Mouse (Mus musculus): Measurements from ENCODE around the gene Dnttip1. TPM values are rescaled to one million over a fixed set of nuclear protein-coding genes. Genes with fewer than 3 reads are reported as not detected.
"Not testable (repeated sequence)": the region's sequence is repeated elsewhere in the genome, so short reads cannot be mapped to it uniquely, and the experiment has no call there.

Dnttip1 gene
- polyA plus RNA-seq (2016; fragmentation: Nextera tagmentation; extraction: Ambion mirVana): 83.6 and 88.3 TPM in 2 replicates

DNA sequence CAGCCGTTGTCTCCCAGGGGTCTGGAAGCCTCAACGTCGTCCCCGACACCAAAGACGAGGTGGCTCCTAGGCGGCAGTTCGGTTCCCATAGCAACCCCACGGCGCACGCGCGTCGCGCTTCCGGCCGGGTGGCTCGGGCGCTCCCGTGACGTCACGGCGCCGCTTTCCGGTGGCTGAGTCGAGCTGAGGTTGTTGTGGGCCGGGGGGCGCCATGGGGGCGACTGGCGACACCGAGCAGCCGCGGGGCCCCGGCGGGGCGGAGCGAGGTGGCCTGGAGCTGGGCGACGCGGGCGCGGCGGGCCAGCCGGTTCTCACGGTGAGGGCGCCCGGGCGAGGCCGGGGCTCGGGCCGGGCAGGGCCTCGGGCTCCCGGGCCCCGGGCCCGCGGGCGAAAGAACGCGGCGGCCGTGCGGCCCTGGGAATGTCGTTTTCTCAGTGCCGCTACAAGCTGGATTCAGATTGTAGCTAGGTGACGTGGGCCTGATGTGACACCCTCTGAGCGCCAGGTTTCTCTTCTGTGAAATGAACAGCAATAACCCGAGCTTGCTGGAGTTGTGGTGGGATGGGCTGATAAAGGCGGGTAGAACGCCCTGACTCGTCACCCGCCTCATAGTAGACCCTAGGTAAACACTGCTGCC lies at the start of gene Dnttip1, which contains the start of gene Wfdc3:
Dnttip1 (plus strand) TSS at position 141 of the 637 bp plus-strand sequence.
Wfdc3 (minus strand) TSS at position 89 of the 637 bp plus-strand sequence.
- Histone ChIP-seq H3K9ac (peak within 1 kb of the TSS; percentile 90), H3K4me3 (replicated peaks) (peak within 1 kb of the TSS; percentile 95), H3K4me2 (peak within 1 kb of the TSS; percentile 77), H3K4me1 (peaks cover 25% of the 10 kb centered on the region), H3K27ac (peak within 1 kb of the TSS; percentile 69; the same call in 1 of the 2 replicates), H3K27me3 (peaks cover 4% of the 10 kb centered on the region; the same call in 1 of the 2 replicates), H3K36me3 (replicated peaks) (peaks cover 30% of the 10 kb centered on the region), H3K9me3 (no peaks in the 10 kb centered on the region)
- ATAC-seq (ENCODE audit: low FRiP score): peak; percentile 93
- under 1% methylated on average over 56 of the region's 70 CpGs for WGBS

DNA sequence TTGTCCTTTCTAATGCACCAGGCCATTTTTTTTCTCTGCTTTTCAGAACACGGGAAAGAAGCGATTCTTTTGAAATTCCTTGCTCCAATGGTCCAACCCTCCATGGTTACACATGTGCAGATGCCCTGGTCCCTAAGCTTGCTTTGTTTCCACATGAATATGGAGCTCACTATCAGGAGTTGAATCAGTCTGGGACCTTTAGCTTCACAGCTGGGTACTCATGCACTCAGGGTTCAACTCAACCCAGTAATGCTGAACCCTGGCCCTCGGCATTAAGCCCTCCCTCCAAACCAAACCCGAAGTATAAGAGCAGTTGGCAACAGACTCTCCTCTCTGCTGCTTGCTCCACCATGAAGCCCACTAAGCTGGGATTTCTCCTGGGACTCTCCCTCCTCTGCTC lies 47.6 kb upstream of the Dnttip1 start, which contains the start of gene Spint4:
Spint4 (plus strand) TSS at position 301 of the 400 bp plus-strand sequence.
- ATAC-seq (ENCODE audit: low FRiP score): no peak
- no peak within 1 kb of the TSS for H3K4me2 ChIP-seq
- H3K27me3 ChIP-seq: no peaks in the 10 kb centered on the region
- H3K4me1 ChIP-seq: no peaks in the 10 kb centered on the region
- WGBS: 76% methylated on average over 4 of the region's 4 CpGs
- H3K9ac ChIP-seq: no peak within 1 kb of the TSS
- no peak within 1 kb of the TSS for H3K4me3 ChIP-seq (replicated peaks)
- no peak within 1 kb of the TSS for H3K27ac ChIP-seq
- no peaks in the 10 kb centered on the region for H3K9me3 ChIP-seq
- H3K36me3 ChIP-seq (replicated peaks): no peaks in the 10 kb centered on the region

DNA sequence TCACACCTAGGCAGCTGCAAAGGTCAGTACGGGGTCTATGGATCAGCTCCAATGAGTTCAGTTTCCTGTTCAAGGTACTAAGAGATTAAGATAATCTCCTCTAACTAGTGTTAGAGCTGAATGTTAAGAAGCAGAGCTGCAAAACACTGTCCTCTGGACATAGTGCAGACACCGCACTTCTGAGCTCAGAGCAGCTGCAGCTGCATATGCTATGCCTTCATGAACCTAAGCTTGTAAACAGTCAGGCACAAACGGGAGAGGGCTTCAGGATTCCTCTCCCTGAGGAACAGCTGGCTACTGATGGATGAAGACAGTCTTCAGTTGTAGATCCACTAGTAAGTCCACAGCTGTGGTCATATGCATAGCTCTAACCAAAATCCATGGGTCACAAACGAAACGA lies 44.8 kb upstream of the Dnttip1 start:
- ATAC-seq (ENCODE audit: low FRiP score): no peak
- Histone ChIP-seq H3K27ac (no peak overlapping the region), H3K36me3 (replicated peaks) (no peaks in the 10 kb centered on the region), H3K4me3 (replicated peaks) (no peak overlapping the region), H3K27me3 (no peaks in the 10 kb centered on the region), H3K4me2 (no peak overlapping the region), H3K9me3 (no peaks in the 10 kb centered on the region), H3K9ac (no peak overlapping the region), H3K4me1 (no peaks in the 10 kb centered on the region)
- WGBS: 85% methylated on average over 5 of the region's 5 CpGs

DNA sequence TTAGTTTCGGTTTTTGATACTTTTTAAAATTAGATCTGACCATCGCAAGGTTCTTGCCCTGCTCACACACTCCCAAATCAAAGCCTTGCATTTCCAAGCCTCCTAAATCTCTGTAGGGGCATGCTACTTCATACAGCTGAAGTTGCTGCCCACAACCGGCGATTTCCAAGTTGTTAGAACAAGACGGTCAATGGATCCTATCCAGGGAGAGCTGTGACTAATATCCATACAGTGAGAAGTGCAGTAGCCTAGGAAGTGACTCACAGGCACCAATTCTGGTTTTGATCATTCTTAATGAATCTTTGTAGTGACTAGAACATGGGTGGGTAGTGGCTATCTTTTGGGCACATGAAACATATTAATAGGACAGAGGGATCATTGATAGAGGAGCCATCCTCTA lies 44.0 kb upstream of the Dnttip1 start:
- Histone ChIP-seq H3K27me3 (no peaks in the 10 kb centered on the region), H3K36me3 (replicated peaks) (no peaks in the 10 kb centered on the region), H3K4me3 (replicated peaks) (no peak overlapping the region), H3K9me3 (no peaks in the 10 kb centered on the region), H3K4me2 (no peak overlapping the region), H3K4me1 (no peaks in the 10 kb centered on the region), H3K9ac (no peak overlapping the region), H3K27ac (no peak overlapping the region)
- ATAC-seq (ENCODE audit: low FRiP score): no peak
- 95% methylated on average over 5 of the region's 5 CpGs for WGBS

DNA sequence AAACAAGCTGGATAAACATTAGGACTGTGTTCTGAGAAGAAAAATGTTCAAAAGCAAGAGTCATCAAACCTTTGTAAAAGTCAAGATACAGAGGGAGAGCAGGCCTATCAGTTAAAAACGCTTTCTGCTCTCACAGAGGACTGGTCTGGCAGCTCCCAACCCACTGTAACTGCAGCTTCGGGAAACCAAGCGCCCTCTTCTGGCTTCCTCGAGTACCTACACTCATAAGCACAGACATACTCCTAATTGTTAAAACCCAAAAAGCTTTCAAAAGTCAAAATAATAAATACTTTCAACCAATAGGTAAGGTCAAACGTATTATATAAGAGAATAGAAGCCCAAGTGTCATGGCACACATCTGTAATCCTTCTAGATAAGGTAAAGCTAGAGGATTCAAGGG lies 41.5 kb upstream of the Dnttip1 start:
- 85% methylated on average over 5 of the region's 5 CpGs for WGBS
- no peaks in the 10 kb centered on the region for H3K4me1 ChIP-seq
- ATAC-seq (ENCODE audit: low FRiP score): no peak
- H3K4me3 ChIP-seq (replicated peaks): no peak overlapping the region
- H3K9me3 ChIP-seq: no peaks in the 10 kb centered on the region
- no peaks in the 10 kb centered on the region for H3K36me3 ChIP-seq (replicated peaks)
- H3K27ac ChIP-seq: no peak overlapping the region
- H3K4me2 ChIP-seq: no peak overlapping the region
- no peak overlapping the region for H3K9ac ChIP-seq
- no peaks in the 10 kb centered on the region for H3K27me3 ChIP-seq

DNA sequence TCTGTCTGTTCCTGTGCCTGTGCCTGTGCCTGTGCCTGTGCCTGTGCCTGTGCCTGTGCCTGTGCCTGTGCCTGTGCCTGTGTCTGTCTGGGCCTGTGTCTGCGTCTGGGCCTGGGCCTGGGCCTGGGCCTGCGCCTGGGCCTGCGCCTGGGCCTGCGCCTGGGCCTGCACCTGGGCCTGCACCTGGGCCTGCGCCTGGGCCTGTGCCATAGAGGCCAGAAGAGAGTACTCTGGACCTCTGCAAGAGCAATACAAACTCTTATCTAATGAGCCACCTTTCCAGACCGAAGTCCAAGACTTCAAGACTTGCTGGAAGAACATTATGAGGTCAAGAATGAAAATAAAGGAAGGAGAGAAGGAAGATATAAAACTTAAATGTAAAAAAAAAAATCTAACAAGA lies 40.5 kb upstream of the Dnttip1 start:
- no peak for ATAC-seq (ENCODE audit: low FRiP score)
- no peak overlapping the region for H3K27ac ChIP-seq
- H3K9ac ChIP-seq: no peak overlapping the region
- no peaks in the 10 kb centered on the region for H3K4me1 ChIP-seq
- WGBS: 94% methylated on average over 6 of the region's 6 CpGs
- no peak overlapping the region for H3K4me2 ChIP-seq
- H3K9me3 ChIP-seq: no peaks in the 10 kb centered on the region
- H3K4me3 ChIP-seq (replicated peaks): no peak overlapping the region
- H3K36me3 ChIP-seq (replicated peaks): no peaks in the 10 kb centered on the region
- no peaks in the 10 kb centered on the region for H3K27me3 ChIP-seq

DNA sequence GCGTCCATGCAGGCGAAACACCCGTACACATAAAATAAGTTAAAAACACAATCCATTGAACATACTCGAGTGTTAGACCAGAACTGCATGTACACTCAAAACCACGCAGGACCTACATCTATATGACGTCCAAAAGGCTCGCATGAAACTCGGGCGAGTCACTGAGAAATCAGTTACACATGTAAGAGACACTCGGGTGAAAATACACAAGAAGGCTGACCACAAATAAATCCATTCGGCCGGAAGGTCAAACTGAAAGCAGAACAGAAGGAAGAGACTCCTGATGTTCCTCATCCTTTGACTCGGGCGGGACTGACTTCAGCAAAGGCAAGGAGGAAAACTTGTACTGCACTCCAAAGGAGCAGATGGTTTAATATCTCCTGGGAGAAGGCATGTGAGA lies 39.8 kb upstream of the Dnttip1 start:
- H3K27ac ChIP-seq: no peak overlapping the region
- H3K4me1 ChIP-seq: no peaks in the 10 kb centered on the region
- WGBS: 91% methylated on average over 14 of the region's 14 CpGs
- no peaks in the 10 kb centered on the region for H3K27me3 ChIP-seq
- H3K9me3 ChIP-seq: no peaks in the 10 kb centered on the region
- no peak overlapping the region for H3K4me2 ChIP-seq
- H3K36me3 ChIP-seq (replicated peaks): no peaks in the 10 kb centered on the region
- no peak for ATAC-seq (ENCODE audit: low FRiP score)
- H3K4me3 ChIP-seq (replicated peaks): no peak overlapping the region
- H3K9ac ChIP-seq: no peak overlapping the region

DNA sequence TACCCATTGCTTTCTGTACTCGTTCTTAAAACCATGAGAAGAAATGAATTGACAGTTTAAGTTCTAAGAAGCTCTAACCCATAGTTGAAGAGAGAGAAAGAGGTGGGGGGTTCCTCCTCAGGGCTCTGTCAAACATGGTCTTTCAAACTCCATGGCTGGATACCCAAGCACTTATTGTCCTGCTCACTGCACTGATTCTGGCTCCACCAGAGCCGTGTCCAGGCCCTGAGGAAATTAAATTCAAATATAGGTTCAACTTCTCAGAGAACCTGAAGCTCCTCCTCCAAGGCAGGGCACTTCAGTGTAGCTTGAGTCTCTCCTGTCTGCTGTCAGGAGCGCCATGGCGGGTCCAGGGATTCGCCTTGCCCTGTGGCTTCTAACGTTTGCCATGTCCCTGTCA lies 30.8 kb upstream of the Dnttip1 start, which contains the start of gene Spint5:
Spint5 (plus strand) TSS at position 301 of the 400 bp plus-strand sequence.
- Histone ChIP-seq H3K9me3 (no peaks in the 10 kb centered on the region), H3K4me2 (no peak within 1 kb of the TSS)
- 81% methylated on average over 6 of the region's 6 CpGs for WGBS

DNA sequence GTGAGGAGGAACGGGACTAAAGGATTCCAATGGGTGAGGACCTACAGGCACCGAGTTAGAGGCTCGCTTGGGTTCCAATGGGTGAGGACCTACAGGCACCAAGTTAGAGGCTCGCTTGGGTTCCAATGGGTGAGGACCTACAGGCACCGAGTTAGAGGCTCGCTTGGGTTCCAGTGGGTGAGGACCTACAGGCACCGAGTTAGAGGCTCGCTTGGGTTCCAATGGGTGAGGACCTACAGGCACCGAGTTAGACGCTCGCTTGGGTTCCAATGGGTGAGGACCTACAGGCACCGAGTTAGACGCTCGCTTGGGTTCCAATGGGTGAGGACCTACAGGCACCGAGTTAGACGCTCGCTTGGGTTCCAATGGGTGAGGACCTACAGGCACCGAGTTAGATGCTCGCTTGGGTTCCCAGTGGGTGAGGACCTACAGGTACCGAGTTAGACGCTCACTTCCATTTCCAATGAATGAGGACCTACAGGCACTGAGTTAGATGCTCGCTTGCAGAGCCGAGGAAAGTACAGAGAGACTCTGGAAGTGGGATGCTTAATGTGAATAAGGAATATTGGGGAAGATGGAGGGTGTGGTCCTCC lies 29.5 kb upstream of the Dnttip1 start:
- H3K9ac ChIP-seq; ATAC-seq (ENCODE audit: low FRiP score); H3K9me3 ChIP-seq; H3K4me1 ChIP-seq; H3K4me3 ChIP-seq (replicated peaks); H3K27ac ChIP-seq; H3K36me3 ChIP-seq (replicated peaks); H3K27me3 ChIP-seq; H3K4me2 ChIP-seq: not testable (repeated sequence)
- WGBS: 93% methylated on average over 23 of the region's 23 CpGs

More for the DNA sequence above, 30.8 kb upstream of the Dnttip1 start, which contains the start of gene Spint5:
- no peaks in the 10 kb centered on the region for H3K36me3 ChIP-seq (replicated peaks)
- ATAC-seq (ENCODE audit: low FRiP score): no peak
- H3K27me3 ChIP-seq: no peaks in the 10 kb centered on the region
- H3K27ac ChIP-seq: no peak within 1 kb of the TSS
- no peaks in the 10 kb centered on the region for H3K4me1 ChIP-seq
- H3K9ac ChIP-seq: no peak within 1 kb of the TSS
- H3K4me3 ChIP-seq (replicated peaks): no peak within 1 kb of the TSS

DNA sequence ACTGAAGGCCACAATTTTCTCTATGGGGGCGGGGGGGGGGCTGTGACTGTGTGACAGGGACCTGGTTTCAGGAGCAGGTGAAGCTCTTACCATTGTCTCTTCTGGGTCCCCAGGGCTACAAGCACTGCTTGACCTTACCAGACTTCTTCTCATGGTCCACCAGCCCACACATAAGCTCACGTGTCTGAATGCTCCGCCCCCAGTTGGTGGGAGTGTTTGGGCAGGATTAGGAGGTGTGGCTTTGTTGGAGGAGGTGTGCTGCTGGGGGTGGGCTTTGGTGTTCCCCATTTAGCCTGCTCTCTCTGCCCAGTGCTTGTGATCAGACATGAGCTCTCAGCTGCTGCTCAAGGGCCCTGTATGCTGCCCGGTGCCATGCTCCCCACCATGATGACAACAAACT lies 22.5 kb upstream of the Dnttip1 start:
- H3K27ac ChIP-seq: no peak overlapping the region
- no peaks in the 10 kb centered on the region for H3K9me3 ChIP-seq
- no peaks in the 10 kb centered on the region for H3K36me3 ChIP-seq (replicated peaks)
- 0 out of 2 replicates have a peak, but pooled peaks cover 8% of the 10 kb centered on the region for H3K27me3 ChIP-seq
- no peak for ATAC-seq (ENCODE audit: low FRiP score)
- H3K4me1 ChIP-seq: no peaks in the 10 kb centered on the region
- no peak overlapping the region for H3K4me2 ChIP-seq
- H3K9ac ChIP-seq: no peak overlapping the region
- 62% methylated on average over 4 of the region's 4 CpGs for WGBS
- no peak overlapping the region for H3K4me3 ChIP-seq (replicated peaks)

DNA sequence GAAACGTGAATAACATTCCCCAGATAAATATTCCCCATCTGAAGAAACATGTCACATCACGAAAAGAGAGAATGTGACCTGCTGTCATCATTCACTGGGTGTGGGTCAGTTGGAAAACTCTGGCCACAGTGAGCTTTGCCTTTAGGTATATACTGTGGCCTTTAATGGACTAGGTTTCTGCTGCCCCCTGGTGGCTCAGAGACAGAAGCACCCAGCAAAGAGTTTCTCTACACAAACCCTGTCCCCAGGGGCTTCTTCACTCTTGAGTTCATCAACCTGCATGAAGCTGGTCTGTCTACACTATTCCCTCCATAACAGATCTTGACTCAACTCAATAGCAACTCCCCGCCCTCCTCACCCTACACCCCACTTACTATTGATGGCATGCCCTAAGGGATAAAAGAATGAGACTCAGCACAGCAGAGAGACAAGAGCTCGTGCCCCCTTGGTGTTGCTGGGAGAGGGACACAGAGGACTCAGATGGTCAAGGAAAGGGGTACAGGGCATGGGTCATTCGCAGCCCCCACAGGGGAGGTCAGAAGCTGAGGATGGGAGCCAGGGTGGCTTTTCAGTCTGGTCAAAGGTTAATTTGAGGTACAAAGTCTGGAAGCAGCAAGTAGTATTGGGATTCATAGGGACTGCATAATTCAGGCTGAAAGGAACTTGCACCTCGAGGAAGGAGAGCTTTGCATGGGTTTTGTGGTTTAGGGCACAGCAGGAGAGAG lies 19.7 kb upstream of the Dnttip1 start:
- Histone ChIP-seq H3K9ac (no peak overlapping the region), H3K27ac (no peak overlapping the region), H3K4me2 (no peak overlapping the region), H3K27me3 (0 out of 2 replicates have a peak, but pooled peaks cover 8% of the 10 kb centered on the region), H3K4me1 (no peaks in the 10 kb centered on the region), H3K36me3 (replicated peaks) (no peaks in the 10 kb centered on the region), H3K4me3 (replicated peaks) (no peak overlapping the region), H3K9me3 (no peaks in the 10 kb centered on the region)
- 27% methylated on average over 6 of the region's 6 CpGs for WGBS
- ATAC-seq (ENCODE audit: low FRiP score): no peak

DNA sequence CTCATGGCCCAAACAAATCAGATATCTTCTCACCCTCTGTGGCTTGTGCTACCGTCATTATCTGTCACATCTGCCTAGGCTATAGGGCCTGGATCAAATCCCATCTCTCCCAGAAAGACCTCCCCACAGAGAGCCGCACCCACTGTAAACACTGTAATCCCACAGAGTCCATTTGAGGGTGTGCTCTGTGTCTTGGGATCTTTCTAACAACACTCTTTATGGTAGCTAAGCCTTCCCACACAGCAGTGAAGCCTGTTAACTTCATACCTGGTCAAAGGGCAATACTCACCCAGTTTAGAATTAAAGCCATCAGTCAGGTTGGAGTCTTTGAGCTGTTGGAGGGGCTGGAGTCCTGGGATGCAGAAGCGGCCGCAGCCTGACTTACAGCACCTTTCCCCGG lies 14.1 kb upstream of the Dnttip1 start:
- no peaks in the 10 kb centered on the region for H3K9me3 ChIP-seq
- no peak overlapping the region for H3K9ac ChIP-seq
- H3K27ac ChIP-seq: no peak overlapping the region
- 86% methylated on average over 5 of the region's 5 CpGs for WGBS
- no peak overlapping the region for H3K4me3 ChIP-seq (replicated peaks)
- no peak for ATAC-seq (ENCODE audit: low FRiP score)
- peaks cover under 1% of the 10 kb centered on the region; the same call in 1 of the 2 replicates for H3K27me3 ChIP-seq
- no peaks in the 10 kb centered on the region for H3K36me3 ChIP-seq (replicated peaks)
- no peaks in the 10 kb centered on the region for H3K4me1 ChIP-seq
- H3K4me2 ChIP-seq: no peak overlapping the region
